Mouse (Mus musculus): Measurements from ENCODE around the gene Trabd2b. TPM values are rescaled to one million over a fixed set of nuclear protein-coding genes. Genes with fewer than 3 reads are reported as not detected.

Trabd2b gene
- total RNA-seq, 2 experiments from 2014 or later, result 2.2 to 2.7 TPM

- intact Hi-C loops (cut with DNase I), result no loop called here
- DNase-seq, result peak; percentile 45
Measured at GRCm38 (mm10) chr4:114486885-114487531, 80.5 kb downstream of the Trabd2b start.

- intact Hi-C loops (cut with DNase I), result no loop called here
- DNase-seq, result no peak
Measured at GRCm38 (mm10) chr4:114487701-114488100, 81.2 kb downstream of the Trabd2b start.

GRCm38 (mm10) chr4:114492157-114492556 lies 85.6 kb downstream of the Trabd2b start:
- intact Hi-C loops (cut with DNase I), result no loop called here
- no peak for DNase-seq

- intact Hi-C loops (cut with DNase I), result no loop called here
- DNase-seq, result no peak
Measured at GRCm38 (mm10) chr4:114494035-114494434, 87.5 kb downstream of the Trabd2b start.

GRCm38 (mm10) chr4:114495688-114496426 lies 89.3 kb downstream of the Trabd2b start:
- intact Hi-C loops (cut with DNase I), result no loop called here
- no peak for DNase-seq

GRCm38 (mm10) chr4:114499650-114500049 lies 93.1 kb downstream of the Trabd2b start:
- intact Hi-C loops (cut with DNase I), result no loop called here

GRCm38 (mm10) chr4:114500317-114500716 lies 93.8 kb downstream of the Trabd2b start:
- intact Hi-C loops (cut with DNase I), result no loop called here

More at GRCm38 (mm10) chr4:114499650-114500049, 93.1 kb downstream of the Trabd2b start:
- no peak for DNase-seq

GRCm38 (mm10) chr4:114501048-114501447 lies 94.5 kb downstream of the Trabd2b start:
- intact Hi-C loops (cut with DNase I), result no loop called here
- DNase-seq, result no peak

More at GRCm38 (mm10) chr4:114500317-114500716, 93.8 kb downstream of the Trabd2b start:
- no peak for DNase-seq

- DNase-seq, result no peak
- intact Hi-C loops (cut with DNase I), result no loop called here
Measured at GRCm38 (mm10) chr4:114501611-114502010, 95.1 kb downstream of the Trabd2b start.

GRCm38 (mm10) chr4:114504227-114505041 lies 97.9 kb downstream of the Trabd2b start:
- intact Hi-C loops (cut with DNase I), result no loop called here
- DNase-seq, result peak; percentile 47

- DNase-seq, result no peak
- intact Hi-C loops (cut with DNase I), result no loop called here
Measured at GRCm38 (mm10) chr4:114509601-114510000, 103.1 kb downstream of the Trabd2b start.

- intact Hi-C loops (cut with DNase I), result no loop called here
Measured at GRCm38 (mm10) chr4:114511649-114512048, 105.1 kb downstream of the Trabd2b start.

GRCm38 (mm10) chr4:114513149-114513548 lies 106.6 kb downstream of the Trabd2b start:
- no peak for DNase-seq

More at GRCm38 (mm10) chr4:114511649-114512048, 105.1 kb downstream of the Trabd2b start:
- DNase-seq, result no peak

GRCm38 (mm10) chr4:114515330-114515771 lies 108.8 kb downstream of the Trabd2b start:
- no peak for DNase-seq
- intact Hi-C loops (cut with DNase I), result no loop called here

More at GRCm38 (mm10) chr4:114513149-114513548, 106.6 kb downstream of the Trabd2b start:
- intact Hi-C loops (cut with DNase I), result no loop called here

GRCm38 (mm10) chr4:114516651-114517050 lies 110.1 kb downstream of the Trabd2b start:
- DNase-seq, result no peak
- intact Hi-C loops (cut with DNase I), result no loop called here

GRCm38 (mm10) chr4:114518061-114518460 lies 111.5 kb downstream of the Trabd2b start:
- no peak for DNase-seq
- intact Hi-C loops (cut with DNase I), result no loop called here

- intact Hi-C loops (cut with DNase I), result no loop called here
- DNase-seq, result no peak
Measured at GRCm38 (mm10) chr4:114518571-114518970, 112.0 kb downstream of the Trabd2b start.

GRCm38 (mm10) chr4:114519321-114519720 lies 112.8 kb downstream of the Trabd2b start:
- intact Hi-C loops (cut with DNase I), result no loop called here
- DNase-seq, result no peak

- DNase-seq, result no peak
- intact Hi-C loops (cut with DNase I), result no loop called here
Measured at GRCm38 (mm10) chr4:114519966-114520365, 113.4 kb downstream of the Trabd2b start.

- intact Hi-C loops (cut with DNase I), result no loop called here
- no peak for DNase-seq
Measured at GRCm38 (mm10) chr4:114523335-114524188, 117.0 kb downstream of the Trabd2b start.
